Mouse (Mus musculus) heart, embryonic 13.5 days (tissue): ENCODE measurements around the gene Krtap9-5. TPM values are rescaled to one million over a fixed set of nuclear protein-coding genes. Genes with fewer than 3 reads are reported as not detected.

Experiments
- ATAC-seq: fragments of 200-750 bp; cut with Nextera tagmentation; 2 replicates; pipeline ENCODE4 v1.8.0; 2017; ENCODE audit warnings: moderate TSS enrichment; ENCODE audit not compliant: insufficient number of reproducible peaks, low FRiP score, low TSS enrichment; ENCODE audit errors: extremely low read depth
- H3K27ac ChIP-seq: fragments of 300-500 bp; sonication (generic); replicated peaks from 2 replicates; pipeline ENCODE4 v1.5.1; 2015; ENCODE audit warnings: moderate library complexity, mild to moderate bottlenecking, inconsistent platforms
- H3K27me3 ChIP-seq: fragments of 300-500 bp; sonication (generic); replicated peaks from 2 replicates; pipeline ENCODE4 v1.6.1; 2015; ENCODE audit warnings: mild to moderate bottlenecking, inconsistent platforms
- H3K36me3 ChIP-seq: fragments of 300-500 bp; sonication (generic); 2 replicates; pipeline ENCODE4 v1.6.1; 2015; ENCODE audit warnings: mild to moderate bottlenecking, inconsistent platforms
- H3K4me1 ChIP-seq: fragments of 300-500 bp; sonication (generic); 2 replicates; pipeline ENCODE4 v1.6.1; 2015; ENCODE audit warnings: inconsistent platforms
- H3K4me2 ChIP-seq: fragments of 300-500 bp; sonication (generic); 2 replicates; pipeline ENCODE4 v1.6.1; 2015; ENCODE audit warnings: inconsistent platforms, mild to moderate bottlenecking, moderate library complexity
- H3K4me3 ChIP-seq: fragments of 300-500 bp; sonication (generic); 2 replicates; pipeline ENCODE4 v1.5.1; 2015; ENCODE audit warnings: moderate library complexity, mild to moderate bottlenecking, inconsistent platforms
- H3K9ac ChIP-seq: fragments of 300-500 bp; sonication (generic); 2 replicates; pipeline ENCODE4 v1.6.1; 2015; ENCODE audit warnings: inconsistent platforms, mild to moderate bottlenecking, moderate library complexity
- H3K9me3 ChIP-seq: fragments of 300-500 bp; sonication (generic); 2 replicates; pipeline ENCODE4 v1.6.1; 2016; ENCODE audit warnings: inconsistent platforms
- WGBS: fragments of 180-500 bp; shearing (Covaris S2); methylation state at CpG from one replicate; pipeline ENCODE4 v1.1.7; 2015; ENCODE audit warnings: mixed read lengths; 5-methylcytosine and 5-hydroxymethylcytosine counted together
- polyA plus RNA-seq: library from polyadenylated mRNA; unstranded; fragments of >200 nt; fragmentation: Nextera tagmentation; extraction: Ambion mirVana; gene quantifications from 2 replicates; pipeline ENCODE4 v1.2.1, GENCODE M21; 2015

The Krtap9-5 gene
- polyA plus RNA-seq, 1 experiment from 2014 or later: not detected

GRCm38 (mm10) chr11:99986180-99986647 is 37.9 kb downstream of the Krtap9-5 start, which contains the start of gene Krtap16-1:
Gene Krtap16-1 (minus strand): TSS chr11:99986597.
- no peak for ATAC-seq
- Histone ChIP-seq H3K4me3 (no peak within 1 kb of the TSS), H3K36me3 (no peaks in the 10 kb centered on the region), H3K4me1 (no peaks in the 10 kb centered on the region), H3K27ac (no peak within 1 kb of the TSS), H3K9me3 (no peaks in the 10 kb centered on the region), H3K27me3 (peaks cover 35% of the 10 kb centered on the region), H3K4me2 (no peak within 1 kb of the TSS), H3K9ac (no peak within 1 kb of the TSS)
- WGBS: 71% methylated on average over 8 of the region's 8 CpGs

DNA sequence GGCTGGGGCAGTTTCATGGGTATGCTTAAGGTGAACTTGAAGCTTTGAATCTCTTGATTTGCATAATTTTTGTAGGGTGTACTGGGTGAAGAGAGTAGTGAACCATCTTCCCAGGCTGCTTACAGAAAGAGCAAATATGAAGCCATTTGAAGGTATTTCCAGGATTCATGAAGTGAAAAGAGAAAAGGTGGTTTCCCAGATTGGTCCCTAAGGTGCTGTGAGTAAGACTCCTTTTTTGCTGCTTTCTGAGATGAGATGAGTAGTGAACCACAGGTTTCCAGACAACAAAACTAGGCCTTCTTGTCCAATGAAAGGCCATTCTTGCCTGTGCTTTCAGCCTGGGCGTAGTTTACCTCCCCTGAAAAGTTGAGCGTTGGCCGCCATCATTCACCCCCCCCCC is 40.3 kb downstream of the Krtap9-5 start:
- WGBS: 78% methylated on average over 3 of the region's 3 CpGs
- H3K4me1 ChIP-seq: no peaks in the 10 kb centered on the region
- H3K27ac ChIP-seq: no peak overlapping the region
- H3K9ac ChIP-seq: no peak overlapping the region
- ATAC-seq: no peak
- no peaks in the 10 kb centered on the region for H3K36me3 ChIP-seq
- H3K9me3 ChIP-seq: no peaks in the 10 kb centered on the region
- H3K4me2 ChIP-seq: no peak overlapping the region
- no peak overlapping the region for H3K4me3 ChIP-seq
- peaks cover 40% of the 10 kb centered on the region for H3K27me3 ChIP-seq

- no peak overlapping the region for H3K4me2 ChIP-seq
- no peaks in the 10 kb centered on the region for H3K36me3 ChIP-seq
- peaks cover 43% of the 10 kb centered on the region for H3K27me3 ChIP-seq
- no peaks in the 10 kb centered on the region for H3K4me1 ChIP-seq
- 66% methylated on average over 6 of the region's 6 CpGs for WGBS
- no peak overlapping the region for H3K9ac ChIP-seq
- H3K9me3 ChIP-seq: no peaks in the 10 kb centered on the region
- H3K27ac ChIP-seq: no peak overlapping the region
- no peak for ATAC-seq
- no peak overlapping the region for H3K4me3 ChIP-seq
These were observed 41.7 kb downstream of the Krtap9-5 start for GRCm38 (mm10) chr11:99989881-99990405.

- ATAC-seq: no peak
- H3K4me3 ChIP-seq: no peak overlapping the region
- no peak overlapping the region for H3K4me2 ChIP-seq
- H3K27ac ChIP-seq: no peak overlapping the region
- 72% methylated on average over 3 of the region's 3 CpGs for WGBS
- H3K9me3 ChIP-seq: no peaks in the 10 kb centered on the region
- H3K36me3 ChIP-seq: no peaks in the 10 kb centered on the region
- H3K9ac ChIP-seq: no peak overlapping the region
- H3K4me1 ChIP-seq: no peaks in the 10 kb centered on the region
- H3K27me3 ChIP-seq: peaks cover 43% of the 10 kb centered on the region
These were observed 42.3 kb downstream of the Krtap9-5 start for GRCm38 (mm10) chr11:99990571-99990970.

- Histone ChIP-seq H3K4me3 (no peak within 1 kb of the TSS), H3K9me3 (no peaks in the 10 kb centered on the region), H3K4me2 (no peak within 1 kb of the TSS), H3K9ac (no peak within 1 kb of the TSS), H3K27me3 (peaks cover 38% of the 10 kb centered on the region), H3K36me3 (no peaks in the 10 kb centered on the region), H3K4me1 (no peaks in the 10 kb centered on the region), H3K27ac (no peak within 1 kb of the TSS)
- ATAC-seq: no peak
- WGBS: 24% methylated on average over 26 of the region's 26 CpGs
These were observed 45.5 kb downstream of the Krtap9-5 start, which contains the start of gene Krtap17-1 for GRCm38 (mm10) chr11:99993620-99994383. Gene Krtap17-1 (minus strand): TSS chr11:99993994.

- no peak overlapping the region for H3K4me3 ChIP-seq
- H3K36me3 ChIP-seq: no peaks in the 10 kb centered on the region
- H3K27me3 ChIP-seq: peaks cover 38% of the 10 kb centered on the region
- no peak overlapping the region for H3K9ac ChIP-seq
- no peak overlapping the region for H3K27ac ChIP-seq
- no peak overlapping the region for H3K4me2 ChIP-seq
- no peak for ATAC-seq
- 54% methylated on average over 4 of the region's 4 CpGs for WGBS
- H3K9me3 ChIP-seq: no peaks in the 10 kb centered on the region
- no peaks in the 10 kb centered on the region for H3K4me1 ChIP-seq
These were observed 46.0 kb downstream of the Krtap9-5 start for GRCm38 (mm10) chr11:99994384-99994661.

- ATAC-seq: no peak
- Histone ChIP-seq H3K4me1 (no peaks in the 10 kb centered on the region), H3K27ac (no peak overlapping the region), H3K27me3 (peaks cover 20% of the 10 kb centered on the region), H3K36me3 (no peaks in the 10 kb centered on the region), H3K4me3 (no peak overlapping the region), H3K4me2 (no peak overlapping the region), H3K9me3 (peaks cover 4% of the 10 kb centered on the region; the same call in 1 of the 2 replicates), H3K9ac (no peak overlapping the region)
- WGBS: 78% methylated on average over 7 of the region's 7 CpGs
These were observed 50.8 kb downstream of the Krtap9-5 start for GRCm38 (mm10) chr11:99999091-99999490.

Other genes with a start within 250 kb of the Krtap9-5 start
- not detected in 2 replicates for gene Gm14180, start 214.2 kb upstream of the Krtap9-5 start, polyA plus RNA-seq
- not detected in 2 replicates for gene Gm11595, start 175.6 kb upstream of the Krtap9-5 start, polyA plus RNA-seq
- not detected in 2 replicates for gene Krtap4-8, start 167.8 kb upstream of the Krtap9-5 start, polyA plus RNA-seq
- gene Krtap4-9, start 163.3 kb upstream of the Krtap9-5 start, polyA plus RNA-seq: not detected in 2 replicates
- gene Gm11596, start 155.0 kb upstream of the Krtap9-5 start, polyA plus RNA-seq: not detected in 2 replicates
- not detected in 2 replicates for gene Gm11569, start 149.5 kb upstream of the Krtap9-5 start, polyA plus RNA-seq
- not detected in 2 replicates for gene Gm11554, start 144.0 kb upstream of the Krtap9-5 start, polyA plus RNA-seq
- gene Krtap4-13, start 138.6 kb upstream of the Krtap9-5 start, polyA plus RNA-seq: not detected in 2 replicates
- not detected in 2 replicates for gene Gm11564, start 132.8 kb upstream of the Krtap9-5 start, polyA plus RNA-seq
- gene 2300003K06Rik, start 110.4 kb upstream of the Krtap9-5 start, polyA plus RNA-seq: not detected in 2 replicates
- not detected in 2 replicates for gene Krtap4-16, start 96.9 kb upstream of the Krtap9-5 start, polyA plus RNA-seq
- gene Gm11568, start 90.6 kb upstream of the Krtap9-5 start, polyA plus RNA-seq: not detected in 2 replicates
- gene Gm11559, start 84.0 kb upstream of the Krtap9-5 start, polyA plus RNA-seq: not detected in 2 replicates
- not detected in 2 replicates for gene Krtap9-1, start 75.1 kb upstream of the Krtap9-5 start, polyA plus RNA-seq
- gene Gm11567, start 69.3 kb upstream of the Krtap9-5 start, polyA plus RNA-seq: not detected in 2 replicates
- not detected in 2 replicates for gene Krtap31-1, start 40.6 kb upstream of the Krtap9-5 start, polyA plus RNA-seq
- gene Gm11565, start 33.7 kb upstream of the Krtap9-5 start, polyA plus RNA-seq: not detected in 2 replicates
- gene Krtap31-2, start 12.2 kb upstream of the Krtap9-5 start, polyA plus RNA-seq: not detected in 2 replicates
- gene Krtap29-1, start 30.6 kb downstream of the Krtap9-5 start, polyA plus RNA-seq: not detected in 2 replicates
- not detected in 2 replicates for gene Krtap16-1, start 38.1 kb downstream of the Krtap9-5 start, polyA plus RNA-seq
- gene Krtap17-1, start 45.5 kb downstream of the Krtap9-5 start, polyA plus RNA-seq: not detected in 2 replicates
- not detected in 2 replicates for gene Krt33a, start 67.7 kb downstream of the Krtap9-5 start, polyA plus RNA-seq
- gene Krt33b, start 81.4 kb downstream of the Krtap9-5 start, polyA plus RNA-seq: not detected in 2 replicates
- not detected in 2 replicates for gene Krt34, start 93.1 kb downstream of the Krtap9-5 start, polyA plus RNA-seq
- not detected in 2 replicates for gene Krt31, start 102.1 kb downstream of the Krtap9-5 start, polyA plus RNA-seq
- gene Krt32, start 139.8 kb downstream of the Krtap9-5 start, polyA plus RNA-seq: not detected in 2 replicates
- not detected in 2 replicates for gene Krt35, start 147.8 kb downstream of the Krtap9-5 start, polyA plus RNA-seq
- not detected in 2 replicates for gene Krt36, start 157.2 kb downstream of the Krtap9-5 start, polyA plus RNA-seq
- not detected in 2 replicates for gene Krt13, start 173.1 kb downstream of the Krtap9-5 start, polyA plus RNA-seq
- 1.2 and 1.5 TPM in 2 replicates for gene Krt15, start 187.5 kb downstream of the Krtap9-5 start, polyA plus RNA-seq
- gene Krt19, start 200.2 kb downstream of the Krtap9-5 start, polyA plus RNA-seq: 72.6 and 74.0 TPM in 2 replicates
- gene Krt9, start 244.8 kb downstream of the Krtap9-5 start, polyA plus RNA-seq: not detected in 2 replicates